Mouse (Mus musculus) kidney, embryonic 14.5 days (tissue): Measurements from ENCODE around the gene Fxn. TPM values are rescaled to one million over a fixed set of nuclear protein-coding genes. Genes with fewer than 3 reads are reported as not detected.
A peak's percentile ranks its signal among the peaks of the same experiment; 100 is the strongest.

ENCODE experiments used
- ATAC-seq: fragments of 200-750 bp; cut with Nextera tagmentation; 2 replicates; pipeline ENCODE4 v1.8.0; 2017; ENCODE audit warnings: moderate number of reproducible peaks, mild to moderate bottlenecking, moderate TSS enrichment, moderate library complexity; ENCODE audit not compliant: low FRiP score, low TSS enrichment
- H3K27ac ChIP-seq: fragments of 300-500 bp; sonication (generic); 2 replicates; pipeline ENCODE4 v1.5.1; 2014; ENCODE audit warnings: low read depth, mild to moderate bottlenecking, low read length, moderate library complexity, mixed read lengths
- H3K27me3 ChIP-seq: fragments of 300-500 bp; sonication (generic); 2 replicates; pipeline ENCODE4 v1.6.1; 2014; ENCODE audit warnings: mild to moderate bottlenecking, low read length; ENCODE audit not compliant: control insufficient read depth, insufficient read depth
- H3K36me3 ChIP-seq: fragments of 300-500 bp; sonication (generic); 2 replicates; pipeline ENCODE4 v1.6.1; 2014; ENCODE audit warnings: low read length, mixed read lengths; ENCODE audit not compliant: control insufficient read depth, insufficient read depth
- H3K4me1 ChIP-seq: fragments of 300-500 bp; sonication (generic); 2 replicates; pipeline ENCODE4 v1.6.1; 2014; ENCODE audit warnings: low read length, mixed read lengths; ENCODE audit not compliant: control insufficient read depth, insufficient read depth
- H3K4me2 ChIP-seq: fragments of 300-500 bp; sonication (generic); replicated peaks from 2 replicates; pipeline ENCODE4 v1.6.1; 2014; ENCODE audit warnings: low read depth, mild to moderate bottlenecking, low read length
- H3K4me3 ChIP-seq: fragments of 300-500 bp; sonication (generic); 2 replicates; pipeline ENCODE4 v1.5.1; 2014; ENCODE audit warnings: mild to moderate bottlenecking, low read length
- H3K9ac ChIP-seq: fragments of 300-500 bp; sonication (generic); 2 replicates; pipeline ENCODE4 v1.6.1; 2014; ENCODE audit warnings: low read depth, mild to moderate bottlenecking, low read length, moderate library complexity
- H3K9me3 ChIP-seq: fragments of 300-500 bp; sonication (generic); 2 replicates; pipeline ENCODE4 v1.6.1; 2016; ENCODE audit warnings: low read length; ENCODE audit not compliant: control insufficient read depth
- WGBS: fragments of 180-500 bp; shearing (Covaris S2); extraction: QIAGEN DNeasy Blood & Tissue Kit; methylation state at CpG from one replicate; pipeline ENCODE4 v1.1.7; 2014; 5-methylcytosine and 5-hydroxymethylcytosine counted together
- polyA plus RNA-seq: library from polyadenylated mRNA; unstranded; fragments of >200 nt; fragmentation: Nextera tagmentation; extraction: Ambion mirVana; gene quantifications from 2 replicates; pipeline ENCODE4 v1.2.1, GENCODE M21; 2014

Gene Fxn
- polyA plus RNA-seq, 1 experiment from 2014 or later: 62.0 TPM

DNA sequence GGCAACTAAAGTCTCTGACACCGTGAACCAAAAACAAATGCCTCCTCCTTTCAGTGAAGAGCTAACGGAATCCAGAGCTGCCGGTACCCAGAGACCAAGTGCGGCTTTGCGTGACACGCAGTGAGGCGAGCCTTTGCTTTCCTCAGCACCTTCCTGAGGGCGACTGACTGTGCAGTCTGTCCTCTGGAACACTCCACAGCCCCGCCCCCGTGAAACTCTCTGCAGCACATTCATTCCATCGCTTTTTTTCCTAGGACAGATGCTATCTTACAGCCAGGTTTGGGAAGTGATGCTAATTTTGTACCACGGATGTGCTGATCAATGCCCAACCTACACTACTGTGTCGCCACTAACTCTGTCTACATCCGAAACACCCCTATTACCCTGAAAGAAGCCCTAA lies 17.7 kb downstream of the Fxn start:
- WGBS: 82% methylated on average over 14 of the region's 14 CpGs
- Histone ChIP-seq H3K27me3 (no peaks in the 10 kb centered on the region), H3K27ac (no peak overlapping the region), H3K4me3 (no peak overlapping the region), H3K36me3 (peaks cover 14% of the 10 kb centered on the region; the same call in 1 of the 2 replicates), H3K4me1 (no peaks in the 10 kb centered on the region), H3K9ac (no peak overlapping the region), H3K9me3 (no peaks in the 10 kb centered on the region), H3K4me2 (no peak overlapping the region)
- ATAC-seq: no peak

DNA sequence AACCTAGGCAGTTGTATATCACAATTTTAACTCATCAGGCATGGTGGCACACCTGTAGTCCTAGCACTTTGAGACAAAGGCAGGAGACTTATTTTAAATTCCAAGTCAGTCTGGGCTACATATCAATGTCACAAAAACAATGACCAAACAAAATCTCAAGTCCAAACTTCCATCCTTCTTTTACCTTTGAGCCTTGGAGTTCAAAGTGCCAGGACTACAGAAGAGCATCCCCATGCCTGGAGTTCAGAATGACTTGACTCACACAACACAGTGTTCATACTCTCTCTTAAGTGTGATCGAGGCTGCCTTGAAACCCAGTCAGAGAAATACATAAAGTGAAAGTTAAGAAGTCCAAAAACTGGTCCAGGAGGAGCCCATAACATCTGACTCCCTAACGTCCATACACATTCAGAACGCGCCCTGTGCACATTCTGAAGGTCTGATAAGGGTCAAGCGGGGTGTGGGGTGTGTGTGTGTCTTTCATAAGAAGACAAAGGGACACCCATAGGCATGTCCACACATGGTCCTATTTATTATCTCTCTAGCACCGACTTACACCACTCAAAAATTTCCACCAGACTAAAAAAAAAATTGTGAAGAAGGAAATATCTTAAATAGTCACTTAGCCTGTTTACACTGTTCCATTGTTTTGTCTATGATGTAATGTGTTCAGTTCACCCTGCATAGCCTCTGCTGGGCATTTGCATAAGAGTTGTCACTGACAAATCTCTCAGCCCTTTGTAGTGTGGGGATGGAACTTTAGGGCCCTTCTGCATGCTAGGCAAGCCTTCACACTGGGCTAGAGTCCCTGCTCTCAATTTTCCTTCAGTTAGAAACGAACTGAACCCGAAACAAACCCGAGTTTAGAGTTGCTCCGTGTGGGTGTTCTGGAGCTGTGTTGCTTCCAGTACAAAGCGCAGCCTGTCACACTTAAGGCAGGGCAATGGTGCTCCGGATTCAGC lies 20.7 kb downstream of the Fxn start:
- no peak for ATAC-seq
- H3K27ac ChIP-seq: no peak overlapping the region
- 83% methylated on average over 12 of the region's 12 CpGs for WGBS

DNA sequence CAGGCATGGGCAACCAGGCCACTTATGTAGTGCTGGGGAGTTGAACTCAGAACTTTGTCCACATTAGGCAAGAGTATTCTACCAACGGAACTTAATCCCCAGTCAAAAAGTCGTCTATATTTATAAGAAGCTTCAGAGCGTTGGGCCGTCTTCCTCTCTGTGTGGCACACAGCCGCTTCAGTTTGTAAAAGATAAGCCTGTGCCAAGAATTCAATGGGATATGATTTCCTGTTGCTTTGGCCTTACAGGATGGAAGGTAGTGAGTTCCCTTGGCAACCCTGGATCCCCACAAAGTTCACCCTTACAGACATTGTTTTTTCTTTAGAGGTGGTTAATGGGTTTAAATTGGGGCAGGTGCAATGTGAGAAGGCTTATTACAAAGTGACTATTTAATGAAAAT lies 22.0 kb downstream of the Fxn start:
- Histone ChIP-seq H3K9me3 (no peaks in the 10 kb centered on the region), H3K4me2 (no peak overlapping the region), H3K4me3 (no peak overlapping the region), H3K27me3 (no peaks in the 10 kb centered on the region), H3K9ac (no peak overlapping the region), H3K4me1 (no peaks in the 10 kb centered on the region), H3K27ac (no peak overlapping the region), H3K36me3 (peaks cover 7% of the 10 kb centered on the region; the same call in 1 of the 2 replicates)
- 76% methylated on average over 5 of the region's 5 CpGs for WGBS
- no peak for ATAC-seq

More for the DNA sequence above, 20.7 kb downstream of the Fxn start:
- Histone ChIP-seq H3K4me2 (no peak overlapping the region), H3K4me3 (no peak overlapping the region), H3K9ac (no peak overlapping the region), H3K4me1 (no peaks in the 10 kb centered on the region), H3K27me3 (no peaks in the 10 kb centered on the region), H3K36me3 (peaks cover 7% of the 10 kb centered on the region; the same call in 1 of the 2 replicates), H3K9me3 (no peaks in the 10 kb centered on the region)

- H3K4me2 ChIP-seq: no peak overlapping the region
- H3K36me3 ChIP-seq: peaks cover 6% of the 10 kb centered on the region; the same call in 1 of the 2 replicates
- H3K4me1 ChIP-seq: no peaks in the 10 kb centered on the region
- 0 out of 2 replicates have a peak overlapping the region, but pooled peaks have one; percentile 7 for H3K27ac ChIP-seq
- no peak overlapping the region for H3K4me3 ChIP-seq
- no peak for ATAC-seq
- WGBS: 89% methylated on average over 6 of the region's 6 CpGs
- no peaks in the 10 kb centered on the region for H3K9me3 ChIP-seq
- no peak overlapping the region for H3K9ac ChIP-seq
- no peaks in the 10 kb centered on the region for H3K27me3 ChIP-seq
Measured at GRCm38 (mm10) chr19:24257962-24258361, 22.4 kb downstream of the Fxn start.

GRCm38 (mm10) chr19:24253657-24254260 lies 26.6 kb downstream of the Fxn start:
- H3K27me3 ChIP-seq: no peaks in the 10 kb centered on the region
- H3K4me2 ChIP-seq: no peak overlapping the region
- H3K4me3 ChIP-seq: no peak overlapping the region
- no peak overlapping the region for H3K27ac ChIP-seq
- no peak for ATAC-seq
- H3K9ac ChIP-seq: no peak overlapping the region
- no peaks in the 10 kb centered on the region for H3K36me3 ChIP-seq
- H3K9me3 ChIP-seq: no peaks in the 10 kb centered on the region
- H3K4me1 ChIP-seq: 0 out of 2 replicates have a peak, but pooled peaks cover 10% of the 10 kb centered on the region
- WGBS: 26% methylated on average over 9 of the region's 9 CpGs

GRCm38 (mm10) chr19:24251869-24252268 lies 28.5 kb downstream of the Fxn start:
- Histone ChIP-seq H3K36me3 (no peaks in the 10 kb centered on the region), H3K27me3 (no peaks in the 10 kb centered on the region), H3K9me3 (no peaks in the 10 kb centered on the region), H3K4me1 (0 out of 2 replicates have a peak, but pooled peaks cover 10% of the 10 kb centered on the region), H3K9ac (no peak overlapping the region), H3K27ac (peak overlapping the region; percentile 53; the same call in 1 of the 2 replicates), H3K4me2 (no peak overlapping the region; the same call in 1 of the 2 replicates), H3K4me3 (no peak overlapping the region)
- 19% methylated on average over 6 of the region's 6 CpGs for WGBS
- ATAC-seq: peak; percentile 65; the same call in 1 of the 2 replicates

GRCm38 (mm10) chr19:24243340-24243739 lies 37.1 kb downstream of the Fxn start:
- Histone ChIP-seq H3K27me3 (no peaks in the 10 kb centered on the region), H3K27ac (no peak overlapping the region), H3K4me3 (no peak overlapping the region), H3K9me3 (no peaks in the 10 kb centered on the region), H3K36me3 (no peaks in the 10 kb centered on the region), H3K4me2 (no peak overlapping the region), H3K4me1 (peaks cover 17% of the 10 kb centered on the region), H3K9ac (no peak overlapping the region)
- 56% methylated on average over 6 of the region's 6 CpGs for WGBS
- no peak for ATAC-seq

- no peaks in the 10 kb centered on the region for H3K27me3 ChIP-seq
- no peaks in the 10 kb centered on the region for H3K36me3 ChIP-seq
- WGBS: 7% methylated on average over 14 of the region's 14 CpGs
- H3K9me3 ChIP-seq: no peaks in the 10 kb centered on the region
- H3K4me1 ChIP-seq: peaks cover 17% of the 10 kb centered on the region
- peak overlapping the region; percentile 71; the same call in 1 of the 2 replicates for H3K27ac ChIP-seq
- H3K4me2 ChIP-seq: no peak overlapping the region; the same call in 1 of the 2 replicates
- H3K9ac ChIP-seq: no peak overlapping the region
- H3K4me3 ChIP-seq: no peak overlapping the region
- peak; percentile 91 for ATAC-seq
Measured at GRCm38 (mm10) chr19:24241799-24242546, 38.4 kb downstream of the Fxn start.
